Comparison of ENCODE assay signal across 8 mouse cellular contexts in genomic region chr11:103649983-103650493, GRCm38 (mm10). TPM values are rescaled to one million over a fixed set of nuclear protein-coding genes. Genes with fewer than 3 reads are reported as not detected.
DNase-seq lines count a peak whose midpoint lies in the region; ATAC-seq and TF ChIP-seq lines count a peak whose summit lies in the region.

No protein-coding gene starts in this region.

- no peak overlapping the region for H3K27ac ChIP-seq in cerebellum, adult 2 months (ENCODE audit: insufficient read depth, low read length)
- no peak overlapping the region for H3K27ac ChIP-seq in limb, embryonic 12.5 days
- H3K27ac ChIP-seq in stomach, embryonic 15.5 days = no peak overlapping the region

- H3K4me3 ChIP-seq in cerebellum, adult 2 months (replicated peaks; ENCODE audit: insufficient read depth, low read depth, low read length) = peak overlapping the region; percentile 44
- peak overlapping the region; percentile 43 for H3K4me3 ChIP-seq in limb, embryonic 12.5 days (replicated peaks)
- peak overlapping the region; percentile 36 for H3K4me3 ChIP-seq in stomach, embryonic 15.5 days (replicated peaks)

- no peak for DNase-seq in cerebellum, adult 2 months
- no peak for DNase-seq in cerebellum, adult 11-12 months
- peak; percentile 17 for DNase-seq in retina, embryonic 14.5 days (ENCODE audit: low spot score)
- DNase-seq in retina, postnatal 1 day = no peak
- no peak for DNase-seq in ovary, postnatal 36 days (ENCODE audit: low spot score)
- DNase-seq in adrenal gland, adult (ENCODE audit: inconsistent age in 2 of 2, low spot score in 1 of 2) = no peak

- ATAC-seq in limb, embryonic 12.5 days (ENCODE audit: insufficient number of reproducible peaks, insufficient read depth, low FRiP score, low TSS enrichment, low read depth) = no peak
- no peak for ATAC-seq in stomach, embryonic 15.5 days (ENCODE audit: insufficient read depth, low FRiP score, low read depth)

- WGBS in cerebellum, adult 2 months = 2% methylated on average over 37 of the region's 37 CpGs
- WGBS in limb, embryonic 12.5 days = 2% methylated on average over 37 of the region's 37 CpGs
- WGBS in stomach, embryonic 15.5 days = under 1% methylated on average over 37 of the region's 37 CpGs

- H3K4me1 ChIP-seq in cerebellum, adult 2 months (ENCODE audit: control insufficient read depth, insufficient read depth, low read length) = peaks cover 18% of the 10 kb centered on the region
- peaks cover 31% of the 10 kb centered on the region for H3K4me1 ChIP-seq in limb, embryonic 12.5 days (replicated peaks)
- peaks cover 14% of the 10 kb centered on the region for H3K4me1 ChIP-seq in stomach, embryonic 15.5 days

- H3K9ac ChIP-seq in limb, embryonic 12.5 days (replicated peaks) = peak overlapping the region; percentile 18; the same call in 1 of the 2 replicates
- no peak overlapping the region for H3K9ac ChIP-seq in stomach, embryonic 15.5 days

- H3K9me3 ChIP-seq in limb, embryonic 12.5 days = no peaks in the 10 kb centered on the region
- H3K9me3 ChIP-seq in stomach, embryonic 15.5 days = no peaks in the 10 kb centered on the region

- H3K4me2 ChIP-seq in limb, embryonic 12.5 days = peak overlapping the region; percentile 76
- H3K4me2 ChIP-seq in stomach, embryonic 15.5 days = peak overlapping the region; percentile 71

- H3K27me3 ChIP-seq in cerebellum, adult 2 months (ENCODE audit: control insufficient read depth, insufficient read depth, low read length) = peaks cover 9% of the 10 kb centered on the region; the same call in 1 of the 2 replicates
- H3K27me3 ChIP-seq in limb, embryonic 12.5 days = peaks cover 87% of the 10 kb centered on the region
- H3K27me3 ChIP-seq in stomach, embryonic 15.5 days (replicated peaks) = peaks cover 70% of the 10 kb centered on the region

- no peak for TF ChIP-seq POLR2A in cerebellum, adult 2 months (IDR thresholded peaks at IDR 0.05; ENCODE audit: borderline replicate concordance, insufficient read depth, low read length)

- no peak for TF ChIP-seq CTCF in cerebellum, adult 2 months (IDR thresholded peaks at IDR 0.05; ENCODE audit: borderline replicate concordance, insufficient read depth, low read depth, low read length)

- no peaks in the 10 kb centered on the region for H3K36me3 ChIP-seq in limb, embryonic 12.5 days
- H3K36me3 ChIP-seq in stomach, embryonic 15.5 days = no peaks in the 10 kb centered on the region

RNA-seq across cellular contexts. Expression of gene Rprml, which starts 0.7 kb away (rescaled TPM):
- polyA plus RNA-seq in cerebellum, adult 2 months (2012; rRNA removed) = 5.8 and 6.9 TPM in 2 replicates
- not detected in 2 replicates for polyA plus RNA-seq in limb, embryonic 12.5 days (2016; fragmentation: Nextera tagmentation; extraction: Ambion mirVana)
- not detected in 2 replicates for polyA plus RNA-seq in stomach, embryonic 15.5 days (2015; fragmentation: Nextera tagmentation; extraction: Ambion mirVana)

RNA-seq across cellular contexts. Expression of gene Lyzl6, which starts 11.3 kb away (rescaled TPM):
- 0.19 TPM in 1 of 2 replicates, not detected in the other for polyA plus RNA-seq in cerebellum, adult 2 months (2012; rRNA removed)
- polyA plus RNA-seq in limb, embryonic 12.5 days (2016; fragmentation: Nextera tagmentation; extraction: Ambion mirVana) = not detected in 2 replicates
- polyA plus RNA-seq in stomach, embryonic 15.5 days (2015; fragmentation: Nextera tagmentation; extraction: Ambion mirVana) = not detected in 2 replicates

RNA-seq across cellular contexts. Expression of gene Gm884, which starts 29.1 kb away (rescaled TPM):
- polyA plus RNA-seq in cerebellum, adult 2 months (2012; rRNA removed) = not detected in 2 replicates
- polyA plus RNA-seq in limb, embryonic 12.5 days (2016; fragmentation: Nextera tagmentation; extraction: Ambion mirVana) = not detected in 2 replicates
- not detected in 2 replicates for polyA plus RNA-seq in stomach, embryonic 15.5 days (2015; fragmentation: Nextera tagmentation; extraction: Ambion mirVana)

RNA-seq across cellular contexts. Expression of gene Gosr2, which starts 47.7 kb away (rescaled TPM):
- 86.5 and 87.4 TPM in 2 replicates for polyA plus RNA-seq in cerebellum, adult 2 months (2012; rRNA removed)
- polyA plus RNA-seq in limb, embryonic 12.5 days (2016; fragmentation: Nextera tagmentation; extraction: Ambion mirVana) = 90.1 and 94.1 TPM in 2 replicates
- 66.5 and 73.9 TPM in 2 replicates for polyA plus RNA-seq in stomach, embryonic 15.5 days (2015; fragmentation: Nextera tagmentation; extraction: Ambion mirVana)
